Mouse (Mus musculus): Measurements from ENCODE around the gene Brix1.

DNA sequence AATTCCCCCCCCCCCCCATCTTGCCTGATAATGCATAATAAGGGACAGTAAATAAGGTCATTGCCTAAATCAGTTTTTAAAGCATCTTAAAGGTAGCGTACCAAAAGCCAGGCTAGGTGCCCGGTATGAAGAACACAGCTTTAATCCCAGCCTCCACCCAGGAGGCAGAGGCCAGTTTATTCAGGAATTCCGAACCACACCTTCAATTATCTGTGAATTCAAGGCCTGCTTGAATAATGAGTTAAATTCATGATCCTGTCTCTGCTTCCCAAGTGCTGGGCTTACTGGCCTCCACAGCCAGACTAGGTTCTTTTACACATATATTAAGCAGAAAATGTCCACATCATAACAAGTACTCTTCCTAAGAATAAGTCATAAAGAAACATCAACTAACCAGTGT, 14.8 kb downstream of the Brix1 start:
- TF ChIP-seq EP300 (IDR thresholded peaks at IDR 0.05; ENCODE audit: low read depth) (no peak), CTCF (IDR thresholded peaks at IDR 0.05; ENCODE audit: low read depth) (no peak)

All from liver, embryonic 14.5 days (tissue).